Mouse (Mus musculus) embryonic facial prominence, embryonic 12.5 days (tissue): Measurements from ENCODE around the gene Lrrc52. TPM values are rescaled to one million over a fixed set of nuclear protein-coding genes. Genes with fewer than 3 reads are reported as not detected.

Experiments
- ATAC-seq: fragments of 200-750 bp; cut with Nextera tagmentation; 2 replicates; pipeline ENCODE4 v1.8.0; 2017; ENCODE audit not compliant: insufficient number of reproducible peaks, insufficient read depth, low FRiP score, low TSS enrichment
- H3K27ac ChIP-seq: fragments of 300-500 bp; sonication (generic); 2 replicates; pipeline ENCODE4 v1.5.1; 2016; ENCODE audit warnings: mild to moderate bottlenecking
- H3K27me3 ChIP-seq: fragments of 300-500 bp; sonication (generic); 2 replicates; pipeline ENCODE4 v1.6.1; 2016; ENCODE audit warnings: mild to moderate bottlenecking, moderate library complexity
- H3K36me3 ChIP-seq: fragments of 300-500 bp; sonication (generic); 2 replicates; pipeline ENCODE4 v1.6.1; 2016; ENCODE audit warnings: mild to moderate bottlenecking
- H3K4me1 ChIP-seq: fragments of 300-500 bp; sonication (generic); 2 replicates; pipeline ENCODE4 v1.6.1; 2016
- H3K4me2 ChIP-seq: fragments of 300-500 bp; sonication (generic); replicated peaks from 2 replicates; pipeline ENCODE4 v1.6.1; 2016; ENCODE audit warnings: mild to moderate bottlenecking, moderate library complexity
- H3K4me3 ChIP-seq: fragments of 300-500 bp; sonication (generic); 2 replicates; pipeline ENCODE4 v1.5.1; 2016; ENCODE audit warnings: mild to moderate bottlenecking
- H3K9ac ChIP-seq: fragments of 300-500 bp; sonication (generic); 2 replicates; pipeline ENCODE4 v1.6.1; 2016; ENCODE audit warnings: mild to moderate bottlenecking, moderate library complexity
- H3K9me3 ChIP-seq: fragments of 300-500 bp; sonication (generic); 2 replicates; pipeline ENCODE4 v1.6.1; 2016; ENCODE audit warnings: mild to moderate bottlenecking, moderate library complexity
- WGBS: fragments of 180-500 bp; shearing (Covaris S2); methylation state at CpG from one replicate; pipeline ENCODE4 v1.1.7; 2016; 5-methylcytosine and 5-hydroxymethylcytosine counted together
- polyA plus RNA-seq: library from polyadenylated mRNA; unstranded; fragments of >200 nt; fragmentation: Nextera tagmentation; extraction: Ambion mirVana; gene quantifications from 2 replicates; pipeline ENCODE4 v1.2.1, GENCODE M21; 2016

Lrrc52 gene
- not detected in 2 replicates for polyA plus RNA-seq

DNA sequence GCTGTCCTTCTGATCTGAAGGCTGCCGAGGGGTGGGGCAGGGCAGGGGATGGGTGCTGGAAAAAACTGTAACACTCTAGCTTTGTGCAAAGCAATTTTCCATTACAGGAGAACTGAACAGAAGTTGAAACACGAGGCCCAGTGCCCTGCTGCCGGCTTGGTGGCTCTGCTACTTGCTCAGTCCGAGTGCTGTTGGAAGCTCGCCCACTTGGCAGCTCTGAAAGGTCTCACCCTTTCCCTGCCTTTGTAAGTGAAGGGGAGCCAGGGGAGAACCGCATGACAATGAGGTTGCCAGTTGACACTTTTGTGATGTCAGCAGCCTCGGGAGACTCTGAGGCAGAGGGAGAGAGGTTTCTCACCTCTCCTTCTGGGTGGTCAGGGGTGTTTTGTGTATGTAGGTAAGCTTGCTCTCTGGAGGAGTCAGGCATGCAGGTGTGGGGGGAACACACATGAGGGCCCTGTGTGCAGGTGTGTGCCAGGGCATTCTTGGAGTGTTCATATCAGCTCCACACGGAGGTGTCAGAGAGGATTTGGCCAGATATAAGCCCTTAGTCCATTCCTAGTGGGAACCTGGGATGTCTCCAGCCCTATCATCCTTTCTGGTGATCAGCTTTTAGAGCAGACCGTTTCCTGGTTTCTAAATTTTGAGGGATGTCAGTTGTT, at the start of gene Lrrc52:
Gene Lrrc52 (minus strand): TSS at position 16 of the 662 bp plus-strand sequence.
- H3K9me3 ChIP-seq, result no peaks in the 10 kb centered on the region
- no peak within 1 kb of the TSS for H3K9ac ChIP-seq
- no peak for ATAC-seq
- no peaks in the 10 kb centered on the region for H3K27me3 ChIP-seq
- H3K4me1 ChIP-seq, result no peaks in the 10 kb centered on the region
- 40% methylated on average over 9 of the region's 9 CpGs for WGBS
- H3K4me3 ChIP-seq, result no peak within 1 kb of the TSS
- no peaks in the 10 kb centered on the region for H3K36me3 ChIP-seq
- no peak within 1 kb of the TSS for H3K4me2 ChIP-seq
- H3K27ac ChIP-seq, result no peak within 1 kb of the TSS

DNA sequence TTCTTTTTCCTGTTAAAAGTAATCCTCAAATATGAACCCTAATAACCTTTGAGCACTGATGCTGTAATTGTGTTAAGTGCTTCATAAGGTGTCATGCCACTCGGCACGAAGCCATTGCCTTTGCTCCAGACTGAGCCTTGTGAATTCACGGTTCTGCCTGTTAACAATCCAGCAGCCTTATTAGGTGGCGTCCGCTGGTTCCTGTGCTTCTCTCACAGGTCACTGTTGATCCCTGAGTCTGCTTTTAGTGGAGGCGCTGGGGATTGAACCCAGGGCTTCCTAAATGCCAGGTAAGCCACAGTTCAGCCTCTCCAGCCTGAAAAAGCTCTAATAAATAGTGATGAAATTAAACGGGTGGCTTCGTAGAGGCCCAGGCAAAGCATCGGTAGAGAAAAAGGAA, 45.0 kb upstream of the Lrrc52 start:
- Histone ChIP-seq H3K36me3 (no peaks in the 10 kb centered on the region), H3K27ac (no peak overlapping the region), H3K4me1 (no peaks in the 10 kb centered on the region), H3K4me2 (no peak overlapping the region), H3K27me3 (no peaks in the 10 kb centered on the region), H3K9ac (no peak overlapping the region), H3K4me3 (no peak overlapping the region), H3K9me3 (no peaks in the 10 kb centered on the region)
- ATAC-seq, result no peak
- 87% methylated on average over 9 of the region's 9 CpGs for WGBS

GRCm38 (mm10) chr1:167506048-167506447, 39.5 kb upstream of the Lrrc52 start:
- no peak overlapping the region for H3K27ac ChIP-seq

GRCm38 (mm10) chr1:167505427-167505826, 38.8 kb upstream of the Lrrc52 start:
- WGBS, result 97% methylated on average over 1 of the region's 1 CpGs
- Histone ChIP-seq H3K27ac (no peak overlapping the region), H3K4me2 (no peak overlapping the region), H3K4me1 (no peaks in the 10 kb centered on the region; the same call in 1 of the 2 replicates), H3K36me3 (no peaks in the 10 kb centered on the region), H3K4me3 (no peak overlapping the region), H3K27me3 (no peaks in the 10 kb centered on the region), H3K9ac (no peak overlapping the region), H3K9me3 (no peaks in the 10 kb centered on the region)
- ATAC-seq, result no peak

More at GRCm38 (mm10) chr1:167506048-167506447, 39.5 kb upstream of the Lrrc52 start:
- no peaks in the 10 kb centered on the region for H3K27me3 ChIP-seq
- H3K36me3 ChIP-seq, result no peaks in the 10 kb centered on the region
- no peak overlapping the region for H3K4me2 ChIP-seq
- no peaks in the 10 kb centered on the region for H3K9me3 ChIP-seq
- H3K4me1 ChIP-seq, result no peaks in the 10 kb centered on the region; the same call in 1 of the 2 replicates
- WGBS, result 78% methylated on average over 7 of the region's 7 CpGs
- H3K9ac ChIP-seq, result no peak overlapping the region
- no peak for ATAC-seq
- H3K4me3 ChIP-seq, result no peak overlapping the region

DNA sequence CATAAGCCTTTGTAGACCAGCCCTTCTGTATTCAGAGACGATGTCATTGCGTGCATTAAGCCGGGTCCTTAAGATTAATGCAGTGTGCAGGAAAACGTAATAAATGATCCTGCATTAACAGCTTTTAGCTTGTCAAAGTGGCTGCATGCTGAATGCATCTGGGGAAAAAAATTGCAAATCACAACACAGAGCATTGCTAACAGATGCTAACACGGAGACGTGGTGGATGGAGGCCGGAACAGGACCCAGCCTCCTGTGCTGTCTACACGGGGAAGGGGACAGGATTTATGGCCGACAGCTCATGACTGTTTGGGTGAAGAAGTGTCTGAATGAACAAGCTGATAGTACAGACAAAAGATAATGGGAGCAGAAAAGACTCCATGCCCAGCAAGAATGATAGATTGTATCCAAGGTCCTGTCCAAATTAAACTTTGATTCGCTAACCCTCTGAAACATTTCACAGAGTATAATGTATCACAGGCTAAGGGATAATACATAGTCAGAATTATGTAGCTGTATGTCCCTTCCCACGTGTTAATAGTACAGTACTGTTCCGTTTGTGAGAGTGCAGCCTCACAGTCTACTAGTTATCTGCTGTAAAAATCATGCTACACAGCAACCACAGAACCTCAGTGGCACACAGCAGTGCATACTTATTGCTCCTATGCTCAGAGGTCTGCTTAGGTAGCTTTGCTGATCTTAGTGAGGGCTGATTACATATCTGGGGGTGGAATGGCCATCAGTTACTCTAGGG, 32.7 kb upstream of the Lrrc52 start:
- no peak overlapping the region for H3K4me3 ChIP-seq
- no peak overlapping the region for H3K9ac ChIP-seq
- no peak overlapping the region for H3K27ac ChIP-seq
- 0 out of 2 replicates have a peak, but pooled peaks cover 3% of the 10 kb centered on the region for H3K27me3 ChIP-seq
- 49% methylated on average over 12 of the region's 12 CpGs for WGBS
- H3K36me3 ChIP-seq, result no peaks in the 10 kb centered on the region
- H3K4me1 ChIP-seq, result peaks cover 18% of the 10 kb centered on the region; the same call in 1 of the 2 replicates
- H3K4me2 ChIP-seq, result no peak overlapping the region
- no peaks in the 10 kb centered on the region for H3K9me3 ChIP-seq
- no peak for ATAC-seq

GRCm38 (mm10) chr1:167497991-167498390, 31.4 kb upstream of the Lrrc52 start:
- WGBS, result 32% methylated on average over 10 of the region's 10 CpGs
- ATAC-seq, result no peak
- H3K9me3 ChIP-seq, result no peaks in the 10 kb centered on the region
- 0 out of 2 replicates have a peak, but pooled peaks cover 3% of the 10 kb centered on the region for H3K27me3 ChIP-seq
- H3K36me3 ChIP-seq, result no peaks in the 10 kb centered on the region
- no peak overlapping the region for H3K27ac ChIP-seq
- peaks cover 18% of the 10 kb centered on the region; the same call in 1 of the 2 replicates for H3K4me1 ChIP-seq
- no peak overlapping the region for H3K4me2 ChIP-seq
- H3K4me3 ChIP-seq, result no peak overlapping the region
- H3K9ac ChIP-seq, result no peak overlapping the region

DNA sequence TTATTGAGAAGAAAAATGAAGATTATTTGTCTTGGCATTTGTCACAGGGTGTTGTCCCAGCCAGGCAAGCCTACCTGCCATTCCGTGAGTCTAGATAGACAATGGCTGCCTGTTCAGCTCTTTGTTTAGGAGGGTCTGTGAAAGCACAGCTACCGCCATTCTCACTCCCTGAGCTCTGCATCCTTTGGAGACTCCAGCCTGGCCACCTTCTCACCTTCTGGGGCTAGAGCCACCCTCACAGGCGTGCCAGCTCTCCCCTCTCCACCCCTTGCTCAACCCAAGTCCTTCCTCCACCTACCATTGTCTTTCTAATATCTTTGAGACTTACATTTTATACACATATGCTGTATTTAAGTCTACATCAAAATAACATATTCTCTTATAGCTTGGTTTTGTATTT, 31.0 kb upstream of the Lrrc52 start:
- Histone ChIP-seq H3K4me2 (no peak overlapping the region), H3K4me1 (peaks cover 18% of the 10 kb centered on the region; the same call in 1 of the 2 replicates), H3K27me3 (0 out of 2 replicates have a peak, but pooled peaks cover 3% of the 10 kb centered on the region), H3K9me3 (no peaks in the 10 kb centered on the region), H3K36me3 (no peaks in the 10 kb centered on the region), H3K9ac (no peak overlapping the region), H3K27ac (no peak overlapping the region), H3K4me3 (no peak overlapping the region)
- WGBS, result 40% methylated on average over 3 of the region's 3 CpGs
- ATAC-seq, result no peak

DNA sequence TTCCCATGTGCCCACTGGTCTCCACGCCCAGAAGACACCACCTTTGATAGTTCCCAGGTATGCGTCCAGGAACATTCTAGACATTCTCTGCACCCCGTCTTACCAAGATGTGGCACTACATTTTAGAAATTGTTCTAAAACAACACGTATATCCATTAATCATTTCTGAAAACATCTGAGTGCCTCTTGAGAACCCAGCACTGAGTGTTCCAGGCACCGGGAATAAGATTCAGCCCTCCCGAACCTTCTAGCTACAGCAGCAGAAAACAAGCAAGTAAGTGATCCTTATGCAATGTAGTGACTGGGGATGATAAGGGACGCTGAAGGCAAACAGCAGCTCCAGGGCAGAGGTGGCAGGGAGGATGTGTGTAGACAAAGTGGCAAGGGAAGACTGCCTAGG, 24.9 kb upstream of the Lrrc52 start:
- WGBS, result 78% methylated on average over 7 of the region's 7 CpGs
- Histone ChIP-seq H3K36me3 (no peaks in the 10 kb centered on the region), H3K4me1 (no peaks in the 10 kb centered on the region), H3K9ac (no peak overlapping the region), H3K27ac (no peak overlapping the region), H3K4me3 (no peak overlapping the region), H3K4me2 (no peak overlapping the region), H3K9me3 (no peaks in the 10 kb centered on the region), H3K27me3 (no peaks in the 10 kb centered on the region)
- ATAC-seq, result no peak

GRCm38 (mm10) chr1:167487933-167488332, 21.4 kb upstream of the Lrrc52 start:
- WGBS, result 84% methylated on average over 5 of the region's 5 CpGs
- H3K9ac ChIP-seq, result no peak overlapping the region

DNA sequence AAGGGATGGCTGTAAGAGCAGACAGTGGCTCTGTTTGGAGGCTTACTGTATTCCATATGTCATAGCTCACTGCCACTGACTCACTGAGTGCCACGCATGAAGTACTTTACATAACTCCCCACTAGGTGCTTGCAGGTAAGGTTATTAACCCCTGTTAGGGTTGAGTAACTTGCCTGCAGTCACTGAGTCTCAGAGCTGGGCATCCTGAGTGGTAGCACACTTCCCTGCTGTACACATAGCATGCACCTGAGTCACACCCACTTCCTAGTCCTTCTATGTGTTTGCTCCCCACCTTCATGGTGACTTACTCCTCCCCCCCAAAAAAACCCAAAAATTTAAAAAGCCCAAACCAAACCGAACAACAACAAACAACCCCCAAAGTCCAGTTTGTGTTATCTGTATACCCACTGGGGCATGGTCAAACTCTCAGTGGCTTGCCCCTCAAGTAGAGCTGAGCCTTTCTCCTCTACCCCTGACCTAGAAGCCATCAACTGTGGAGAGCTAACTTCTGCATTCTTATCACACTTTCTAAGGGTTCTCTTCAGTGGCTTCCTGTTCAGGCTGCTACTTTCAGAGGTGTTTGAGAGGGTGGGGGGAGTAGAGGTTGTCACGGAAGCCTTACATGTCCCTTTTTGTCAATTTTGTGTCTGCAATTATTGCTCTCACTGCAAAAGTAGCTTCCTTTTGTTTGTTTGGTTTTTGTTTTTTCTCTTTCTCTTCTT, 20.5 kb upstream of the Lrrc52 start:
- Histone ChIP-seq H3K27me3 (no peaks in the 10 kb centered on the region), H3K27ac (no peak overlapping the region), H3K9ac (no peak overlapping the region), H3K9me3 (no peaks in the 10 kb centered on the region), H3K4me1 (no peaks in the 10 kb centered on the region), H3K4me3 (no peak overlapping the region), H3K36me3 (no peaks in the 10 kb centered on the region), H3K4me2 (no peak overlapping the region)
- WGBS, result 76% methylated on average over 3 of the region's 3 CpGs
- ATAC-seq, result no peak

More at GRCm38 (mm10) chr1:167487933-167488332, 21.4 kb upstream of the Lrrc52 start:
- ATAC-seq, result no peak
- Histone ChIP-seq H3K9me3 (no peaks in the 10 kb centered on the region), H3K4me3 (no peak overlapping the region), H3K4me1 (no peaks in the 10 kb centered on the region), H3K4me2 (no peak overlapping the region), H3K36me3 (no peaks in the 10 kb centered on the region), H3K27ac (no peak overlapping the region), H3K27me3 (no peaks in the 10 kb centered on the region)

DNA sequence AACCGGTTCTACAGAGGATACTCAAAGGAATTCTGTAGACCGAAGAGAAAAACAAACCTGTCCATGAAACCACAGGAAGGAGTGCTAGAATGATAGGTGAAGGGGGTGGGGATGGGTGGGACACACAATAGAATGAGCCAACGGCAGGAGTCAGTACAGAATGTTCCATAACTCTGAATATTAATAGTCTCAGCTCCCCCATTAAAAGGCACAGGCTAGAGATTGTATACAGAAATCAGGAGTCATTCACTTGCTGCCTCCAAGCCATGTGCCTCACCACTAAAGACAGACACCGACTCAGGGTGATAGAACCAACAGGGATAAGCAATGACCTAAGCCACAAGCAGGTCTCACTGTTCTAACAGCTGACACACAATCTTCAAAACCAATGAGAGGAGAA, 16.3 kb upstream of the Lrrc52 start:
- Histone ChIP-seq H3K4me2 (no peak overlapping the region), H3K4me1 (no peaks in the 10 kb centered on the region), H3K36me3 (no peaks in the 10 kb centered on the region), H3K27me3 (no peaks in the 10 kb centered on the region), H3K4me3 (no peak overlapping the region), H3K9me3 (no peaks in the 10 kb centered on the region), H3K27ac (no peak overlapping the region), H3K9ac (no peak overlapping the region)
- no peak for ATAC-seq
- WGBS, result 88% methylated on average over 4 of the region's 4 CpGs
